Mouse (Mus musculus): ENCODE data around the gene Ehmt1. TPM values are rescaled to one million over a fixed set of nuclear protein-coding genes. Genes with fewer than 3 reads are reported as not detected.

Gene Ehmt1
- total and polyA plus RNA-seq, 3 experiments: 31.9 to 55.8 TPM; not detected in 1

GRCm38 (mm10) chr2:24870952-24871351, 48.5 kb downstream of the Ehmt1 start:
- Histone ChIP-seq H3K79me2 (ENCODE audit: control insufficient read depth, insufficient read depth, low read length, poor library complexity) (no peaks in the 10 kb centered on the region), H3K27me3 (ENCODE audit: control insufficient read depth in 1 of 2, insufficient read depth in 2 of 2, low read length in 2 of 2) (no peaks in the 10 kb centered on the region), H3K36me3 (ENCODE audit: control insufficient read depth in 1 of 2, insufficient read depth in 2 of 2, low read length in 2 of 2) (peaks cover 10 to 21% of the 10 kb centered on the region in 2 experiments), H3K4me1 (ENCODE audit: control insufficient read depth in 1 of 2, insufficient read depth in 2 of 2, low read length in 2 of 2) (peaks cover 3 to 8% of the 10 kb centered on the region in 2 experiments), H3K9ac (ENCODE audit: control insufficient read depth, low read depth, low read length, poor library complexity, severe bottlenecking) (no peak overlapping the region), H3K27ac (ENCODE audit: control insufficient read depth, low read depth, low read length) (peak overlapping the region; percentile 27), H3K9me3 (replicated peaks; ENCODE audit: insufficient read depth, low read length) (no peaks in the 10 kb centered on the region), H3K4me3 (ENCODE audit: control insufficient read depth in 1 of 2, insufficient read depth in 1 of 2, low read depth in 2 of 2, low read length in 2 of 2) (no peak overlapping the region)
- DNase-seq (ENCODE audit: low read depth, low spot score): peak; percentile 60
- TF ChIP-seq NELFE (IDR thresholded peaks at IDR 0.05; ENCODE audit: low read depth, low read length): no peak
- 0 out of 4 replicates have a peak, but pooled peaks of 1 of the 2 experiments have one; percentile 40 for TF ChIP-seq USF2 (IDR thresholded peaks at IDR 0.05; ENCODE audit: borderline replicate concordance in 1 of 2, insufficient read depth in 1 of 2, low read depth in 1 of 2, low read length in 2 of 2)
- peak; percentile 60; the same call in 1 of the 2 replicates for TF ChIP-seq ETS1 (IDR thresholded peaks at IDR 0.05; ENCODE audit: low read depth, low read length)
- 0 out of 2 replicates have a peak, but pooled peaks have one; percentile 27 for TF ChIP-seq SIN3A (IDR thresholded peaks at IDR 0.05; ENCODE audit: low read length)
- TF ChIP-seq JUND (IDR thresholded peaks at IDR 0.05; ENCODE audit: low read depth, low read length): no peak
- TF ChIP-seq MAX (IDR thresholded peaks at IDR 0.05; ENCODE audit: low read length): peak; percentile 61
- 0 out of 4 replicates have a peak, but pooled peaks of 1 of the 2 experiments have one; percentile 24 for TF ChIP-seq EP300 (IDR thresholded peaks at IDR 0.05; ENCODE audit: low read depth in 1 of 2, low read length in 2 of 2)
- no peak for TF ChIP-seq ZKSCAN1 (IDR thresholded peaks at IDR 0.05; ENCODE audit: low read depth, low read length)
- TF ChIP-seq MAZ (IDR thresholded peaks at IDR 0.05; ENCODE audit: low read depth, low read length): no peak
- TF ChIP-seq GATA1 (IDR thresholded peaks at IDR 0.05; ENCODE audit: low read depth, low read length): peak; percentile 75
- TF ChIP-seq USF1 (IDR thresholded peaks at IDR 0.05; ENCODE audit: low read depth, low read length): peak; percentile 81
- TF ChIP-seq MXI1 (IDR thresholded peaks at IDR 0.05; ENCODE audit: low read depth, low read length): peak; percentile 53; the same call in 1 of the 2 replicates
- no peak for TF ChIP-seq BHLHE40 (IDR thresholded peaks at IDR 0.05; ENCODE audit: borderline replicate concordance, low read depth, low read length)
- TF ChIP-seq SMC3 (IDR thresholded peaks at IDR 0.05; ENCODE audit: low read depth, low read length): no peak
- TF ChIP-seq RAD21 (IDR thresholded peaks at IDR 0.05; ENCODE audit: low read depth, low read length): no peak

DNA sequence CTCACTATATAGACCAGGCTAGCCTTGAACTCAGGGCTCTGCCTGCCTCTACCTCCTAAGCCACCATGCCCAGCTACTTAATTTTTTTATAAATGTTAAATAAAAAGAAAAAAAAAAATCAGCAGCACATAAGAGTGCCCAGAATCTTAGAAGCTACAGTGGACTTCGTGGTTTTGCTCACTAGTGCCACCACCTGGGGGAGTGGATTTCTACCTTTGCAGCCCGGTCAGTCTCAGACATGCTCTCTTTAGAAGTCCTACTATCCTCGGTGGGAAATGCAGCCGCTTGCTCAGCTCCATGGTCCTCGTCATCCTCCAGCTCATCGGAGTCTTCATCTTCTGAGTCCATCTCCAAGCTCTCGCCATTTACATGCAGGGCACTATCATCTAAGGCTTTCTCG, 56.4 kb downstream of the Ehmt1 start:
- Histone ChIP-seq H3K4me1 (ENCODE audit: control insufficient read depth in 1 of 2, insufficient read depth in 2 of 2, low read length in 2 of 2) (no peaks in the 10 kb centered on the region), H3K36me3 (ENCODE audit: control insufficient read depth in 1 of 2, insufficient read depth in 2 of 2, low read length in 2 of 2) (peaks cover 0 to 6% of the 10 kb centered on the region in 2 experiments; a peak in 2 of 4 replicates), H3K9me3 (replicated peaks; ENCODE audit: insufficient read depth, low read length) (no peaks in the 10 kb centered on the region), H3K9ac (ENCODE audit: control insufficient read depth, low read depth, low read length, poor library complexity, severe bottlenecking) (no peak overlapping the region), H3K79me2 (ENCODE audit: control insufficient read depth, insufficient read depth, low read length, poor library complexity) (no peaks in the 10 kb centered on the region), H3K27me3 (ENCODE audit: control insufficient read depth in 1 of 2, insufficient read depth in 2 of 2, low read length in 2 of 2) (no peaks in the 10 kb centered on the region), H3K27ac (ENCODE audit: control insufficient read depth, low read depth, low read length) (no peak overlapping the region), H3K4me3 (ENCODE audit: control insufficient read depth in 1 of 2, insufficient read depth in 1 of 2, low read depth in 2 of 2, low read length in 2 of 2) (no peak overlapping the region)
- TF ChIP-seq TCF12 (IDR thresholded peaks at IDR 0.05; ENCODE audit: low read depth, low read length): no peak
- no peak for TF ChIP-seq POLR2AphosphoS5 (IDR thresholded peaks at IDR 0.05; ENCODE audit: borderline replicate concordance, low read depth, low read length)
- peak; percentile 33 to 50 (median 40) for TF ChIP-seq CTCF (IDR thresholded peaks at IDR 0.05 in 2 of 3, conservative IDR thresholded peaks at IDR 0.05 in 1 of 3; ENCODE audit: control insufficient read depth in 1 of 3, insufficient read depth in 1 of 3, low read depth in 2 of 3, low read length in 3 of 3, poor library complexity in 1 of 3, severe bottlenecking in 1 of 3)
- no peak for TF ChIP-seq SMC3 (IDR thresholded peaks at IDR 0.05; ENCODE audit: low read depth, low read length)
- no peak for TF ChIP-seq POLR2AphosphoS2 (IDR thresholded peaks at IDR 0.05; ENCODE audit: low read length)
- no peak for TF ChIP-seq ZKSCAN1 (IDR thresholded peaks at IDR 0.05; ENCODE audit: low read depth, low read length)
- TF ChIP-seq MAX (IDR thresholded peaks at IDR 0.05; ENCODE audit: low read length): no peak
- no peak for TF ChIP-seq TBP (IDR thresholded peaks at IDR 0.05; ENCODE audit: low read depth, low read length)
- no peak for DNase-seq (ENCODE audit: low read depth, low spot score)

Measured in MEL (cell line).